Mouse (Mus musculus) embryonic facial prominence, embryonic 12.5 days (tissue): ENCODE results near the gene Ddost. TPM values are rescaled to one million over a fixed set of nuclear protein-coding genes. Genes with fewer than 3 reads are reported as not detected.
A peak's percentile ranks its signal among the peaks of the same experiment; 100 is the strongest.

Source experiments
- ATAC-seq: fragments of 200-750 bp; cut with Nextera tagmentation; 2 replicates; pipeline ENCODE4 v1.8.0; 2017; ENCODE audit not compliant: insufficient number of reproducible peaks, insufficient read depth, low FRiP score, low TSS enrichment
- H3K27ac ChIP-seq: fragments of 300-500 bp; sonication (generic); 2 replicates; pipeline ENCODE4 v1.5.1; 2016; ENCODE audit warnings: mild to moderate bottlenecking
- H3K27me3 ChIP-seq: fragments of 300-500 bp; sonication (generic); 2 replicates; pipeline ENCODE4 v1.6.1; 2016; ENCODE audit warnings: mild to moderate bottlenecking, moderate library complexity
- H3K36me3 ChIP-seq: fragments of 300-500 bp; sonication (generic); 2 replicates; pipeline ENCODE4 v1.6.1; 2016; ENCODE audit warnings: mild to moderate bottlenecking
- H3K4me1 ChIP-seq: fragments of 300-500 bp; sonication (generic); 2 replicates; pipeline ENCODE4 v1.6.1; 2016
- H3K4me2 ChIP-seq: fragments of 300-500 bp; sonication (generic); replicated peaks from 2 replicates; pipeline ENCODE4 v1.6.1; 2016; ENCODE audit warnings: mild to moderate bottlenecking, moderate library complexity
- H3K4me3 ChIP-seq: fragments of 300-500 bp; sonication (generic); 2 replicates; pipeline ENCODE4 v1.5.1; 2016; ENCODE audit warnings: mild to moderate bottlenecking
- H3K9ac ChIP-seq: fragments of 300-500 bp; sonication (generic); 2 replicates; pipeline ENCODE4 v1.6.1; 2016; ENCODE audit warnings: mild to moderate bottlenecking, moderate library complexity
- H3K9me3 ChIP-seq: fragments of 300-500 bp; sonication (generic); 2 replicates; pipeline ENCODE4 v1.6.1; 2016; ENCODE audit warnings: mild to moderate bottlenecking, moderate library complexity
- WGBS: fragments of 180-500 bp; shearing (Covaris S2); methylation state at CpG from one replicate; pipeline ENCODE4 v1.1.7; 2016; 5-methylcytosine and 5-hydroxymethylcytosine counted together
- polyA plus RNA-seq: library from polyadenylated mRNA; unstranded; fragments of >200 nt; fragmentation: Nextera tagmentation; extraction: Ambion mirVana; gene quantifications from 2 replicates; pipeline ENCODE4 v1.2.1, GENCODE M21; 2016

Ddost gene
- polyA plus RNA-seq, 1 experiment from 2014 or later: 300 TPM

DNA sequence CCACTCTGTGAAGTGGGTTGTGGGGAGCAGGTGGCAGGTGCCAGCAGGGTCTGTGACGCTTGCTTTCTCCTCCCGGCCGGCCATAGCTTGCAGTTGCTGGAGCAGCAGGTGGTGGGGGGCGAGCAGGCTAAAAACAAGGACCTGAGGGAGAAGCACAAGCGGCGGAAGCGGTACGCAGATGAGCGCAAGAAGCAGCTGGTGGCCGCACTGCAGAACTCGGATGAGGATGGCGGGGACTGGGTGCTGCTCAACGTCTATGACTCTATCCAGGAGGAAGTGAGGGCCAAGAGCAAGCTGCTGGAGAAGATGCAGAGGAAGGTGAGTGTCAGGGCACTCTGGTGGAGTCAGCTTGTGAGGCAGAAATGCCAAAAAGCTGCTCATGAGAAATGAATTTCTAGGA is 12.5 kb upstream of the Ddost start:
- H3K27me3 ChIP-seq: no peaks in the 10 kb centered on the region
- WGBS: 88% methylated on average over 13 of the region's 13 CpGs
- no peaks in the 10 kb centered on the region for H3K9me3 ChIP-seq
- H3K9ac ChIP-seq: no peak overlapping the region
- H3K36me3 ChIP-seq: no peaks in the 10 kb centered on the region
- no peak for ATAC-seq
- H3K4me3 ChIP-seq: no peak overlapping the region
- H3K4me1 ChIP-seq: no peaks in the 10 kb centered on the region
- no peak overlapping the region for H3K4me2 ChIP-seq
- H3K27ac ChIP-seq: no peak overlapping the region

DNA sequence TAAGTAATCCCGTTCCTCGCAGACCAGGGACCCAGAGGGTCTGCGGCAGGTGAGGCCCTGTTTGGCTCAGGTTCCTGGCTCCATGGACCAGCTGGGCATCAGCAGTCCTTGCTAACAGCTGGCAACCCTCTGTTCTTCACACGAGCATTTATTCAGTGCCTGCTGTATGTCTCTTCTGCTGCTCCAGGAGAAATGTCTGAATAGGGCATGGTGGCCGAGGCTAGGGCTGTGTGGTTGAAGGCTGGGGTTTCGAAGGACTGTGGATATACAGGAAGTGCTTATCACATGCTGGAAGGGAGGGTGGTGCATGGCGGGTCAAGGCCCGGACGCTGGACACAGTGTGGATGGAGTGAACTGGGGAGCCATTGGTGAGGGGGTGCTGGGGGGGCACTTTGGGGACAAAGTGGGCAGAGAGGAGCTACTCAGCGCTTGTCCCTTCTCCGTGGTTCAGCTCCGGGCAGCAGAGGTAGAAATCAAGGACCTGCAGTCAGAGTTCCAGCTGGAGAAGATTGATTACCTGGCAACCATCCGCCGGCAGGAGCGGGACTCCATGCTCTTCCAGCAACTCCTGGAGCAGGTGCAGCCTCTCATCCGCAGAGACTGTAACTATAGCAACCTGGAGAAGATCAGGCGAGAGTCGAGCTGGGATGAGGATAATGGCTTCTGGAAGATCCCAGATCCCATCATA is 11.1 kb upstream of the Ddost start:
- no peaks in the 10 kb centered on the region for H3K9me3 ChIP-seq
- 80% methylated on average over 18 of the region's 18 CpGs for WGBS
- no peak for ATAC-seq
- H3K4me1 ChIP-seq: no peaks in the 10 kb centered on the region
- H3K27ac ChIP-seq: no peak overlapping the region
- no peaks in the 10 kb centered on the region for H3K27me3 ChIP-seq
- H3K4me2 ChIP-seq: no peak overlapping the region
- no peak overlapping the region for H3K4me3 ChIP-seq
- H3K9ac ChIP-seq: no peak overlapping the region
- H3K36me3 ChIP-seq: no peaks in the 10 kb centered on the region

DNA sequence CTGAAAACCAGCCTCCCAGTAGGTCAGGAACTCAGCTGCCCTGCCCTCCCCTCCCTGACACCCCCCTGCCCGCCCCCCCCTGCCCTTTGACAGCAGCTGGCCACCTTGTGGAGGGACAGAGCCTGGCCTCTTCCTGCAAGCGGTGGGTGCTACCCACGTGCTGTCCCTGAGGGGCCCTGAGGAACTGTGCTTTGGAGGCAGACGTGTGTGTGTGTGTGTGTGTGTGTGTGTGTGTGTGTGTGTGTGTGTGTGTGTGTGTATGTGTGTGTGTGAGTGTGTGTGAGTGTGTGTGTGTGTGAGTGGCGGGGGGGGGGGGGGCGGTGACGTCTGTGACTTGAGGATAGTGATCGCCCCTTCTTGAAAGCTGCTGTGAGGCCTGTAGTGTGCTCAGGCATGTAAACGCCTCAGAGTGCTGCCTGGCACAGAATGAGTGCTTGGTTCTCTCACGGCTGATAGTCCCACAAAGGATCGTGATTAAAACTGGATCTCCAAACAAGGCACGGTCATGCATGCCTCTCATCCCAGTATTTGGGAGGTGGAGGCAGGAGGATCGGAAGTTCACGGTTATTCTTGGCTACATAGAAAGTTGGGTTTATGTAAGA is 10.5 kb upstream of the Ddost start:
- WGBS: 80% methylated on average over 11 of the region's 14 CpGs
- peak; percentile 15; the same call in 1 of the 2 replicates for ATAC-seq
- H3K9ac ChIP-seq: no peak overlapping the region

GRCm38 (mm10) chr4:138301271-138301780 is 3.2 kb upstream of the Ddost start:
- Histone ChIP-seq H3K4me1 (peaks cover 14% of the 10 kb centered on the region), H3K4me3 (no peak overlapping the region), H3K27ac (no peak overlapping the region), H3K9me3 (no peaks in the 10 kb centered on the region), H3K36me3 (no peaks in the 10 kb centered on the region; the same call in 1 of the 2 replicates), H3K4me2 (no peak overlapping the region), H3K27me3 (no peaks in the 10 kb centered on the region), H3K9ac (no peak overlapping the region)
- 87% methylated on average over 10 of the region's 10 CpGs for WGBS
- ATAC-seq: no peak

More for the DNA sequence above, 10.5 kb upstream of the Ddost start:
- no peaks in the 10 kb centered on the region for H3K36me3 ChIP-seq
- no peak overlapping the region for H3K4me3 ChIP-seq
- H3K9me3 ChIP-seq: no peaks in the 10 kb centered on the region
- no peak overlapping the region for H3K4me2 ChIP-seq
- H3K4me1 ChIP-seq: no peaks in the 10 kb centered on the region
- H3K27ac ChIP-seq: no peak overlapping the region
- H3K27me3 ChIP-seq: no peaks in the 10 kb centered on the region

DNA sequence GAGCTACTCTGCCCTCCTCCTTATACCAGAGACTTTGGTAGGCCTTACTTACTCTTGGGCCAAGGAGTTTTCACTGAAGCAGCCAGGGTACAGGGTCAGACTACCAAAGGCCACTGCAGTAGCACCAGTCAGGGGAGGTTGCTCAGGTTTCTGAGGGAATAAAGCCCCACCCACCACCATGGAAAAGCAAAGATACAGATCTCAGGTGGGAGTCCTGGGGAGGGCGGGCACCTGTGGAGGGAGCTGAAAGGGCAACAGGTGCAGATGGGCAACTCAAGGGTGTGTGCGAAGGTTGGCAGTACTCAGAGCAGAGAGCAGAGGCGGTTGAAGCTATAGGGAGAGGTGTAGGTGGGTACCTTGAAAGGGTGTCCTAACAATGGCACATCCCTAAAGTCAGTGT is 1.5 kb upstream of the Ddost start:
- no peak overlapping the region for H3K27ac ChIP-seq
- WGBS: 89% methylated on average over 3 of the region's 3 CpGs
- no peak overlapping the region for H3K9ac ChIP-seq
- no peak overlapping the region for H3K4me3 ChIP-seq
- no peak for ATAC-seq
- H3K9me3 ChIP-seq: no peaks in the 10 kb centered on the region
- peaks cover 14% of the 10 kb centered on the region for H3K4me1 ChIP-seq
- H3K4me2 ChIP-seq: no peak overlapping the region
- no peaks in the 10 kb centered on the region for H3K27me3 ChIP-seq
- H3K36me3 ChIP-seq: peaks cover 16% of the 10 kb centered on the region

GRCm38 (mm10) chr4:138303742-138304141 is 788 bp upstream of the Ddost start:
- Histone ChIP-seq H3K27ac (peak overlapping the region; percentile 75), H3K27me3 (no peaks in the 10 kb centered on the region), H3K36me3 (peaks cover 23% of the 10 kb centered on the region), H3K4me3 (peak overlapping the region; percentile 96), H3K9me3 (no peaks in the 10 kb centered on the region), H3K9ac (peak overlapping the region; percentile 76), H3K4me1 (peaks cover 14% of the 10 kb centered on the region), H3K4me2 (peak overlapping the region; percentile 90)
- ATAC-seq: no peak
- 16% methylated on average over 18 of the region's 18 CpGs for WGBS

GRCm38 (mm10) chr4:138307025-138307424 is 2.5 kb downstream of the Ddost start:
- Histone ChIP-seq H3K4me2 (no peak overlapping the region), H3K4me1 (peaks cover 14% of the 10 kb centered on the region), H3K27ac (no peak overlapping the region), H3K27me3 (no peaks in the 10 kb centered on the region), H3K9me3 (no peaks in the 10 kb centered on the region), H3K9ac (no peak overlapping the region), H3K36me3 (peaks cover 55% of the 10 kb centered on the region), H3K4me3 (no peak overlapping the region)
- ATAC-seq: no peak
- WGBS: 92% methylated on average over 3 of the region's 3 CpGs

GRCm38 (mm10) chr4:138307739-138308138 is 3.2 kb downstream of the Ddost start:
- H3K4me3 ChIP-seq: no peak overlapping the region
- H3K9ac ChIP-seq: no peak overlapping the region
- no peaks in the 10 kb centered on the region for H3K27me3 ChIP-seq
- H3K4me1 ChIP-seq: peaks cover 14% of the 10 kb centered on the region
- no peak overlapping the region for H3K4me2 ChIP-seq
- no peak overlapping the region for H3K27ac ChIP-seq
- WGBS: 94% methylated on average over 12 of the region's 12 CpGs
- no peak for ATAC-seq
- H3K9me3 ChIP-seq: no peaks in the 10 kb centered on the region
- peaks cover 62% of the 10 kb centered on the region for H3K36me3 ChIP-seq

DNA sequence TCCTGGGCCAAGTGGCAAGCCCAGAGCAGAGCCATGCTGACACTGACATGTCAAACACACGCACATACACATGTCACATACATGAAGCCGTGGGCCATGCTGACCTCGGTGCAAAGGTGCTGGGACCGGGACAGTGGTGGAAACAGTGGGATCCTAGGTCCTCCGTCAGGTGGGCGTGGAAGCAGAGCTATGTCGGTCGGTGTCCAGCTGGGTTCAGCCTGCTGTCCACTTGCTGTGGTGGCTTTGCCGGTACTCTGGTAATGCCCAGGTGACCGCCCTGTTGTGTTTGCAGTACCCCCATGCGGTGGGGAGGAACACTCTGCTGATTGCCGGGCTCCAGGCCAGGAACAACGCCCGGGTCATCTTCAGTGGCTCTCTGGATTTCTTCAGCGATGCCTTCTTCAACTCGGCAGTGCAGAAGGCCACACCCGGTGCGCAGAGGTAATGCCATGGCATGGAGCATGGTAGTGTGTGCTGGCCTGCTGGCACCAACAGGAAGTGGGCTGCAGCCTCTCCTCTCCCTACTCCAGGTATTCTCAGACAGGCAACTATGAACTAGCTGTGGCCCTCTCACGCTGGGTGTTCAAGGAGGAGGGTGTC is 5.9 kb downstream of the Ddost start:
- Histone ChIP-seq H3K27ac (no peak overlapping the region), H3K4me2 (no peak overlapping the region), H3K4me1 (peaks cover 6% of the 10 kb centered on the region), H3K9me3 (no peaks in the 10 kb centered on the region), H3K4me3 (no peak overlapping the region), H3K27me3 (no peaks in the 10 kb centered on the region), H3K36me3 (peaks cover 86% of the 10 kb centered on the region), H3K9ac (no peak overlapping the region)
- no peak for ATAC-seq
- 93% methylated on average over 19 of the region's 19 CpGs for WGBS

DNA sequence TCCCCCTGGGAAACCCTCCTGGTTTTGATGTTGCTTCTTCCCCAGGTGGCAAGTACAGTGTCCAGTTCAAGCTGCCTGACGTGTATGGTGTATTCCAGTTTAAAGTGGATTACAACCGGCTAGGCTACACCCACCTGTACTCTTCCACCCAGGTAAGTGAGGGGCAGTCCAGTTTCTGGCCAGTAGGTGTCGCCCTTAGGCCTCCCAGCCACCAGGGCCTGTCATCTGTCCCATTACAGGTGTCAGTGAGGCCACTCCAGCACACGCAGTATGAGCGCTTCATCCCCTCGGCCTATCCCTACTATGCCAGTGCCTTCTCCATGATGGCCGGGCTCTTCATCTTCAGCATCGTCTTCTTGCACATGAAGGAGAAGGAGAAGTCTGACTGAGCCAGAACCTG is 7.1 kb downstream of the Ddost start:
- Histone ChIP-seq H3K27me3 (no peaks in the 10 kb centered on the region), H3K9ac (no peak overlapping the region), H3K4me3 (no peak overlapping the region), H3K27ac (no peak overlapping the region), H3K9me3 (no peaks in the 10 kb centered on the region), H3K36me3 (peaks cover 95% of the 10 kb centered on the region), H3K4me2 (no peak overlapping the region), H3K4me1 (no peaks in the 10 kb centered on the region)
- no peak for ATAC-seq
- 62% methylated on average over 8 of the region's 8 CpGs for WGBS

- no peaks in the 10 kb centered on the region for H3K9me3 ChIP-seq
- no peak for ATAC-seq
- H3K4me2 ChIP-seq: no peak overlapping the region
- peaks cover 95% of the 10 kb centered on the region for H3K36me3 ChIP-seq
- H3K27ac ChIP-seq: no peak overlapping the region
- no peak overlapping the region for H3K9ac ChIP-seq
- no peaks in the 10 kb centered on the region for H3K4me1 ChIP-seq
- no peaks in the 10 kb centered on the region for H3K27me3 ChIP-seq
- WGBS: 94% methylated on average over 3 of the region's 3 CpGs
- H3K4me3 ChIP-seq: no peak overlapping the region
Measured at GRCm38 (mm10) chr4:138312105-138312504, 7.6 kb downstream of the Ddost start.

GRCm38 (mm10) chr4:138313021-138313420 is 8.5 kb downstream of the Ddost start:
- Histone ChIP-seq H3K9ac (no peak overlapping the region), H3K27ac (no peak overlapping the region), H3K4me1 (no peaks in the 10 kb centered on the region), H3K36me3 (peaks cover 88% of the 10 kb centered on the region), H3K9me3 (no peaks in the 10 kb centered on the region), H3K27me3 (no peaks in the 10 kb centered on the region), H3K4me3 (no peak overlapping the region), H3K4me2 (no peak overlapping the region)
- no peak for ATAC-seq
- WGBS: 93% methylated on average over 11 of the region's 11 CpGs
